Comparison of ENCODE assay signal across 22 mouse cellular contexts in the genomic region with DNA sequence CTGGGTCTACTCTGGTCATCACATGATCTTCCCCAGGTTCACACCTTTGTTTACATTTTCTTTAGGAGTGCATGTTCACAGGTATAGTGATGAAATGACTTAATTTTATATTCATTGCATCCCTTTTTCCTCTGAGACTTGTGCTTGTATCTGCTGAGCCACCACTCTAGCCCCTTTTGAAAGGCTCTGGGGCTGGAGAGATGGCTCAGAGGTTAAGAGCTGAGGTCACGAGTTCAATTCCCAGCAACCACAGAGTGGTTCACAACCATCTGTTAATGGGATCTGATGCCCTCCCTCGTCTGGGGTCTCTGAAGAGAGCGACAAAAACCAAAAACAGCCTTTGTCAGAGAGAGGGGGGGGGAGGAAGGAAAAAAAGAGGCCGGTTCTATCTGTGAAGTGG. TPM values are rescaled to one million over a fixed set of nuclear protein-coding genes. Genes with fewer than 3 reads are reported as not detected.
"Had no signal": no experiment of that assay in that cellular context is flagged by ENCODE, and none has a peak within 500 bp of the region (broad histone marks: within the 10 kb centered on the region; RNA-seq: fewer than 3 reads in every experiment).

No protein-coding gene starts in this region.

- ATAC-seq: liver, postnatal 0 days; lung, postnatal 0 days; midbrain, embryonic 13.5 days; midbrain, embryonic 15.5 days had no signal

- H3K36me3 ChIP-seq: lung, embryonic 15.5 days; midbrain, embryonic 13.5 days; midbrain, embryonic 15.5 days; neural tube, embryonic 12.5 days had no signal

- H3K9ac ChIP-seq: liver, postnatal 0 days; lung, embryonic 15.5 days; midbrain, embryonic 13.5 days; midbrain, embryonic 15.5 days; neural tube, embryonic 12.5 days had no signal

- DNase-seq: liver, postnatal 0 days; lung, adult 2 months; lung, postnatal 14 days; lung, postnatal 36 days; right cerebral cortex, postnatal 14 days; thymus, adult 2 months; thymus, postnatal 25 days; thymus, postnatal 4 days had no signal

- H3K9me3 ChIP-seq: lung, embryonic 15.5 days; megakaryocyte, embryonic 14.5 days; midbrain, embryonic 13.5 days; midbrain, embryonic 15.5 days; neural tube, embryonic 12.5 days had no signal

- H3K27ac ChIP-seq: lung, embryonic 15.5 days; macrophage; midbrain, embryonic 13.5 days; midbrain, embryonic 15.5 days; neural tube, embryonic 12.5 days had no signal

- H3K4me2 ChIP-seq: lung, embryonic 15.5 days; midbrain, embryonic 11.5 days; midbrain, embryonic 13.5 days; midbrain, embryonic 15.5 days; neural tube, embryonic 12.5 days had no signal

- H3K27me3 ChIP-seq: midbrain, embryonic 15.5 days had no signal

- H3K4me3 ChIP-seq: lung, embryonic 15.5 days; megakaryocyte, embryonic 14.5 days; midbrain, embryonic 13.5 days; midbrain, embryonic 15.5 days; neural tube, embryonic 12.5 days had no signal

RNA-seq across cellular contexts. Expression of gene Ooep, which starts 3.0 kb away (rescaled TPM):
- polyA plus RNA-seq: liver, postnatal 0 days; macrophage; spleen, adult 2 months had no signal

RNA-seq across cellular contexts. Expression of gene Dppa5a, which starts 7.5 kb away (rescaled TPM):
- polyA plus RNA-seq: liver, postnatal 0 days; lung, embryonic 15.5 days; macrophage; neural tube, embryonic 12.5 days; spleen, adult 2 months; stomach, embryonic 14.5 days had no signal

RNA-seq across cellular contexts. Expression of gene Gsta2, which starts 19.9 kb away (rescaled TPM):
- polyA plus RNA-seq: macrophage; midbrain, embryonic 11.5 days; midbrain, embryonic 13.5 days; midbrain, embryonic 15.5 days; midbrain, postnatal 0 days; neural tube, embryonic 12.5 days; neural tube, embryonic 14.5 days had no signal

RNA-seq across cellular contexts. Expression of gene Ddx43, which starts 20.1 kb away (rescaled TPM):
- polyA plus RNA-seq: liver, postnatal 0 days; macrophage had no signal

RNA-seq across cellular contexts. Expression of gene Omt2b, which starts 48.1 kb away (rescaled TPM):
- polyA plus RNA-seq: liver, postnatal 0 days; lung, adult 2 months; lung, embryonic 15.5 days; lung, postnatal 0 days; macrophage; midbrain, embryonic 11.5 days; midbrain, embryonic 13.5 days; midbrain, embryonic 15.5 days; midbrain, postnatal 0 days; neural tube, embryonic 12.5 days; neural tube, embryonic 14.5 days; spleen, adult 2 months; stomach, embryonic 14.5 days; stomach, embryonic 16.5 days; urinary bladder, adult 2 months had no signal
